13 mouse cellular contexts compared by ENCODE assay signal in the genomic region with DNA sequence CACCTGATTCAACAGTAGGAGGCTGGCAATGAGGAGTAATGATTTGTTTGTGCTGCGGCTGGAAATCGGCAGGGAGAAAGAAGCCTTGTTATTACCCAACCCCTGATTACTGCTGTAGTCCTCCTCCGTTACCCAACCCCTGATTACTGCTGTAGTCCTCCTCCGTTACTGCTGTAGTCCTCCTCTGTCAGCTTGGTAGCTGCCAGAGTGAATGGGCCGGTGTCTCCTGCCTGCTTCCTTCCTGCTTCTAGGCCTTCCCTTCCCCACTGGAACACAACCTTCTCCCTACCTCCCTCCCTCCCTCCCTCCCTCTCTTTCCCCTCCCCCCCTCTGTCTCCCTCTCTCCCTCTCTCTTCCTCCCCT. TPM values are rescaled to one million over a fixed set of nuclear protein-coding genes. Genes with fewer than 3 reads are reported as not detected.
DNase-seq lines count a peak whose midpoint lies in the region; ATAC-seq and TF ChIP-seq lines count a peak whose summit lies in the region.
"Had no signal": no experiment of that assay in that cellular context is flagged by ENCODE, and none has a peak within 500 bp of the region (broad histone marks: within the 10 kb centered on the region; RNA-seq: fewer than 3 reads in every experiment).

No protein-coding gene starts in this region.

- H3K36me3 ChIP-seq in forebrain, embryonic 12.5 days (replicated peaks), result no peaks in the 10 kb centered on the region
- H3K36me3 ChIP-seq in forebrain, embryonic 13.5 days (ENCODE audit: poor library complexity, severe bottlenecking), result no peaks in the 10 kb centered on the region
- no peaks in the 10 kb centered on the region for H3K36me3 ChIP-seq in small intestine, adult 2 months (ENCODE audit: control insufficient read depth, insufficient read depth, low read length)

- 0 out of 2 replicates have a peak overlapping the region, but pooled peaks have one; percentile 21 for H3K9ac ChIP-seq in forebrain, embryonic 12.5 days
- no peak overlapping the region; the same call in 1 of the 2 replicates for H3K9ac ChIP-seq in forebrain, embryonic 13.5 days

- H3K4me1 ChIP-seq in forebrain, embryonic 12.5 days, result peaks cover 55% of the 10 kb centered on the region
- H3K4me1 ChIP-seq in forebrain, embryonic 13.5 days, result peaks cover 57% of the 10 kb centered on the region
- peaks cover 42% of the 10 kb centered on the region for H3K4me1 ChIP-seq in embryonic fibroblast, embryonic 13.5 days (ENCODE audit: control insufficient read depth, insufficient read depth, low read length)
- peaks cover 46% of the 10 kb centered on the region for H3K4me1 ChIP-seq in small intestine, adult 2 months (ENCODE audit: control insufficient read depth, insufficient read depth, insufficient read length, low read length)

- H3K4me3 ChIP-seq in forebrain, embryonic 12.5 days (replicated peaks), result no peak overlapping the region
- H3K4me3 ChIP-seq in forebrain, embryonic 13.5 days, result no peak overlapping the region
- no peak overlapping the region for H3K4me3 ChIP-seq in embryonic fibroblast, embryonic 13.5 days (ENCODE audit: insufficient read depth, low read length)
- H3K4me3 ChIP-seq in small intestine, adult 2 months (ENCODE audit: low read depth, low read length), result no peak overlapping the region

- WGBS in forebrain, embryonic 12.5 days, result 65% methylated on average over 5 of the region's 5 CpGs
- 58% methylated on average over 5 of the region's 5 CpGs for WGBS in forebrain, embryonic 13.5 days
- 35% methylated on average over 5 of the region's 5 CpGs for WGBS in small intestine, adult 2 months

- no peaks in the 10 kb centered on the region for H3K27me3 ChIP-seq in forebrain, embryonic 12.5 days
- H3K27me3 ChIP-seq in forebrain, embryonic 13.5 days, result no peaks in the 10 kb centered on the region
- H3K27me3 ChIP-seq in small intestine, adult 2 months (ENCODE audit: control insufficient read depth, insufficient read depth, low read length), result no peaks in the 10 kb centered on the region

- no peak for ATAC-seq in forebrain, embryonic 12.5 days (ENCODE audit: low FRiP score)
- no peak for ATAC-seq in forebrain, embryonic 13.5 days

- peak; percentile 32 for DNase-seq in lung, postnatal 36 days
- no peak for DNase-seq in lung, postnatal 14 days
- DNase-seq in right cerebral cortex, postnatal 4 days, result no peak
- DNase-seq in layer of hippocampus, postnatal 14 days (ENCODE audit: low spot score in 2 of 2), result no peak
- DNase-seq: cerebellum, adult 2 months; kidney, postnatal 10 days had no signal

- 0 out of 2 replicates have a peak overlapping the region, but pooled peaks have one; percentile 50 for H3K27ac ChIP-seq in forebrain, embryonic 12.5 days
- no peak overlapping the region for H3K27ac ChIP-seq in forebrain, embryonic 13.5 days
- H3K27ac ChIP-seq in embryonic fibroblast, embryonic 13.5 days (ENCODE audit: insufficient read depth, low read length), result peak overlapping the region; percentile 46; the same call in 1 of the 2 replicates
- H3K27ac ChIP-seq in small intestine, adult 2 months (ENCODE audit: insufficient read depth, low read depth, low read length), result peak overlapping the region; percentile 37; the same call in 1 of the 2 replicates

- TF ChIP-seq CTCF in embryonic fibroblast, embryonic 13.5 days (IDR thresholded peaks at IDR 0.05; ENCODE audit: borderline replicate concordance, insufficient read depth, low read length), result no peak
- TF ChIP-seq CTCF in small intestine, adult 2 months (IDR thresholded peaks at IDR 0.05; ENCODE audit: extremely low read depth, insufficient read length, insufficient replicate concordance, low read depth, low read length), result no peak

- H3K9me3 ChIP-seq in forebrain, embryonic 12.5 days, result no peaks in the 10 kb centered on the region
- no peaks in the 10 kb centered on the region for H3K9me3 ChIP-seq in forebrain, embryonic 13.5 days (replicated peaks)

- H3K4me2 ChIP-seq in forebrain, embryonic 12.5 days, result no peak overlapping the region
- H3K4me2 ChIP-seq in forebrain, embryonic 13.5 days, result no peak overlapping the region

- TF ChIP-seq POLR2A in embryonic fibroblast, embryonic 13.5 days (IDR thresholded peaks at IDR 0.05; ENCODE audit: low read depth, low read length), result no peak
- TF ChIP-seq POLR2A in small intestine, adult 2 months (IDR thresholded peaks at IDR 0.05; ENCODE audit: low read depth, low read length), result no peak

RNA-seq across cellular contexts. Expression of gene Mink1, which starts 17.7 kb away (rescaled TPM):
- polyA plus RNA-seq in forebrain, embryonic 12.5 days (2016; fragmentation: Nextera tagmentation; extraction: Ambion mirVana), result 15.3 and 17.4 TPM in 2 replicates
- 10.6 and 11.2 TPM in 2 replicates for polyA plus RNA-seq in forebrain, embryonic 13.5 days (2015; fragmentation: Nextera tagmentation; extraction: Ambion mirVana)
- 36.2 and 37.0 TPM in 2 replicates for polyA plus RNA-seq in embryonic fibroblast, embryonic 13.5 days (2011; ENCODE audit: insufficient read length, low read depth, missing spikeins)
- polyA plus RNA-seq in small intestine, adult 2 months (2012; rRNA removed), result 43.6 and 82.0 TPM in 2 replicates
- total RNA-seq in layer of hippocampus, postnatal 14 days (2021), result 100 to 1,000 TPM; 350 to 366 TPM

RNA-seq across cellular contexts. Expression of gene 4930544D05Rik, which starts 35.3 kb away (rescaled TPM):
- polyA plus RNA-seq in forebrain, embryonic 12.5 days (2016; fragmentation: Nextera tagmentation; extraction: Ambion mirVana), result not detected in 2 replicates
- polyA plus RNA-seq in forebrain, embryonic 13.5 days (2015; fragmentation: Nextera tagmentation; extraction: Ambion mirVana), result not detected in 2 replicates
- not detected in 2 replicates for polyA plus RNA-seq in embryonic fibroblast, embryonic 13.5 days (2011; ENCODE audit: insufficient read length, low read depth, missing spikeins)
- not detected in 2 replicates for polyA plus RNA-seq in small intestine, adult 2 months (2012; rRNA removed)
- under 1 TPM; 0.88 TPM for total RNA-seq in layer of hippocampus, postnatal 14 days (2021)
- polyA plus RNA-seq: cerebellum, adult 2 months; heart, embryonic 16.5 days; limb, embryonic 14.5 days; neural tube, embryonic 11.5 days had no signal

RNA-seq across cellular contexts. Expression of gene Chrne, which starts 38.7 kb away (rescaled TPM):
- not detected in 2 replicates for polyA plus RNA-seq in forebrain, embryonic 12.5 days (2016; fragmentation: Nextera tagmentation; extraction: Ambion mirVana)
- not detected in 2 replicates for polyA plus RNA-seq in forebrain, embryonic 13.5 days (2015; fragmentation: Nextera tagmentation; extraction: Ambion mirVana)
- not detected in 2 replicates for polyA plus RNA-seq in embryonic fibroblast, embryonic 13.5 days (2011; ENCODE audit: insufficient read length, low read depth, missing spikeins)
- polyA plus RNA-seq in small intestine, adult 2 months (2012; rRNA removed), result 0.06 TPM in 1 of 2 replicates, not detected in the other
- under 1 TPM; 0.32 to 0.57 TPM for total RNA-seq in layer of hippocampus, postnatal 14 days (2021)
- polyA plus RNA-seq: heart, embryonic 16.5 days; neural tube, embryonic 11.5 days had no signal

RNA-seq across cellular contexts. Expression of gene Pld2, which starts 40.5 kb away (rescaled TPM):
- polyA plus RNA-seq in forebrain, embryonic 12.5 days (2016; fragmentation: Nextera tagmentation; extraction: Ambion mirVana), result 3.4 and 4.0 TPM in 2 replicates
- 2.9 and 4.6 TPM in 2 replicates for polyA plus RNA-seq in forebrain, embryonic 13.5 days (2015; fragmentation: Nextera tagmentation; extraction: Ambion mirVana)
- 19.7 and 23.3 TPM in 2 replicates for polyA plus RNA-seq in embryonic fibroblast, embryonic 13.5 days (2011; ENCODE audit: insufficient read length, low read depth, missing spikeins)
- polyA plus RNA-seq in small intestine, adult 2 months (2012; rRNA removed), result 11.0 and 24.9 TPM in 2 replicates
- 10 to 100 TPM; 21.9 to 24.5 TPM for total RNA-seq in layer of hippocampus, postnatal 14 days (2021)

RNA-seq across cellular contexts. Expression of gene Gm40193, which starts 47.6 kb away (rescaled TPM):
- not detected in 2 replicates for polyA plus RNA-seq in forebrain, embryonic 12.5 days (2016; fragmentation: Nextera tagmentation; extraction: Ambion mirVana)
- not detected in 2 replicates for polyA plus RNA-seq in forebrain, embryonic 13.5 days (2015; fragmentation: Nextera tagmentation; extraction: Ambion mirVana)
- not detected in 2 replicates for polyA plus RNA-seq in embryonic fibroblast, embryonic 13.5 days (2011; ENCODE audit: insufficient read length, low read depth, missing spikeins)
- polyA plus RNA-seq in small intestine, adult 2 months (2012; rRNA removed), result not detected in 2 replicates
- not detected for total RNA-seq in layer of hippocampus, postnatal 14 days (2021)
- polyA plus RNA-seq: cerebellum, adult 2 months; heart, embryonic 16.5 days; neural tube, embryonic 11.5 days had no signal
